Mouse (Mus musculus): ENCODE data around the gene Frmd6. TPM values are rescaled to one million over a fixed set of nuclear protein-coding genes. Genes with fewer than 3 reads are reported as not detected.

Gene Frmd6
- total RNA-seq (2014; fragmentation: Nextera tagmentation) = 2.6 and 4.1 TPM in 2 replicates
- 4.1 and 7.4 TPM in 2 replicates for total RNA-seq (2017)

- ATAC-seq (replicated peaks; ENCODE audit: poor library complexity, severe bottlenecking) = peak; percentile 92
Observed at GRCm38 (mm10) chr12:70824729-70825650, at the start of gene Frmd6. Gene Frmd6, plus strand, starts transcription at chr12:70825514.

- ATAC-seq (replicated peaks; ENCODE audit: poor library complexity, severe bottlenecking) = no peak
Observed at GRCm38 (mm10) chr12:70775609-70776008, 49.7 kb upstream of the Frmd6 start.

DNA sequence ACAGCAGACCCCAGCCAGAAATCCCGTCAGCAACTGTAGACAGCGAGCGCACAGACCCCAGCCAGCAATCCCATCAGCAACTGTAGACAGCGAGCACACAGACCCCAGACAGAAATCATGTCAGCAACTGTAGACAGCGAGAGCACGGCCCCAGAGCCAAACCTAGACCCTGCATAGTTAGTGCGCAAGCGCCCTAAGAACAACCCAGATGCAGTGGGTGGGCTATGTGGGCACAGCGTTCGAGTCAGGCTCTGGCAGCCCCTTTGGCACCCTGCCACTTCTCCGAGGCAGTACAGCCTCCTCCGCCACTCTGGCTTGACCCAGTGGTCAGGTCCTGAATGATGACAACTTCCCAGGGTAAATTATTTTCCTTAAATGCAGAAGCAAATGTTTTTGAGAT is 48.6 kb upstream of the Frmd6 start:
- ATAC-seq (replicated peaks; ENCODE audit: poor library complexity, severe bottlenecking) = no peak

GRCm38 (mm10) chr12:70777466-70777865 is 47.8 kb upstream of the Frmd6 start:
- no peak for ATAC-seq (replicated peaks; ENCODE audit: poor library complexity, severe bottlenecking)

DNA sequence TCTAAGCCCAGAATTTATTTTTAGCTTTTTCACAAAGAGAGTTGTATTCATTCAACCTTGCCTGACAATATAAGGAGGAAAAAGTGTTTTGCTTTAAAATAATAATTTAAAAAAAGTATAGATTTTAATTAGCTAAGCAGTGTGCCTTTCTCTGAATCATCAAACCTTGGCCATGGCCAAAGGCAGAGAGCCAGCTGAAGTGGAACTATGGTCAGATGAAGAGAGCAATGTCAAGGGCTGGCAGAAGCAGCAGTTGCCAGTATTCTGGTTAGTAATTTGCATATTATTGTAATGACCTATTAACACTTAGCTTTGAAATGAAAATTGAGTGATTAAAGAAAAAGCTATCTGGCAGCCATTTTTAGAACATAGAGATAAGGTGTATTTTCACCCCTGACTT is 47.4 kb upstream of the Frmd6 start:
- ATAC-seq (replicated peaks; ENCODE audit: poor library complexity, severe bottlenecking) = no peak

GRCm38 (mm10) chr12:70778271-70778670 is 47.0 kb upstream of the Frmd6 start:
- no peak for ATAC-seq (replicated peaks; ENCODE audit: poor library complexity, severe bottlenecking)

- ATAC-seq (replicated peaks; ENCODE audit: poor library complexity, severe bottlenecking) = no peak
Observed at GRCm38 (mm10) chr12:70778724-70779123, 46.6 kb upstream of the Frmd6 start.

DNA sequence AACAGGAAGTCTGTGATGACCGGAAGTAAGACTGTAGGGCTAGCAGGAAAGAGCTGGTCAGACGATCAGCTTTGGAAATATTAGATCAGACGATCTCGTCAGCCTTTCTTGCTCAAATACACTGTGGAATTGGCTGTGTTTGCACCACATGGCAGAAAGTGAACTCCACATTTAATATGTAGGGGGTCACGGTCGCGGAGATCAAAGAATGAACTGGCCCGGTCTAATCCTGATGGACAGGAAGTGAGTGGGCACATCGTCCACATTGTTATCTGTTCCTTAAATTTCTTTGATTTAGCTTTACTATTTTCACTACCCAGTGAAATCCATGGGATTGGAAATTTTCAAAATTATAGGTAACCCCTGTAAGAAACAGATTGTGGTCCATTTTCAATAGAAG is 42.3 kb upstream of the Frmd6 start:
- ATAC-seq (replicated peaks; ENCODE audit: poor library complexity, severe bottlenecking) = no peak

DNA sequence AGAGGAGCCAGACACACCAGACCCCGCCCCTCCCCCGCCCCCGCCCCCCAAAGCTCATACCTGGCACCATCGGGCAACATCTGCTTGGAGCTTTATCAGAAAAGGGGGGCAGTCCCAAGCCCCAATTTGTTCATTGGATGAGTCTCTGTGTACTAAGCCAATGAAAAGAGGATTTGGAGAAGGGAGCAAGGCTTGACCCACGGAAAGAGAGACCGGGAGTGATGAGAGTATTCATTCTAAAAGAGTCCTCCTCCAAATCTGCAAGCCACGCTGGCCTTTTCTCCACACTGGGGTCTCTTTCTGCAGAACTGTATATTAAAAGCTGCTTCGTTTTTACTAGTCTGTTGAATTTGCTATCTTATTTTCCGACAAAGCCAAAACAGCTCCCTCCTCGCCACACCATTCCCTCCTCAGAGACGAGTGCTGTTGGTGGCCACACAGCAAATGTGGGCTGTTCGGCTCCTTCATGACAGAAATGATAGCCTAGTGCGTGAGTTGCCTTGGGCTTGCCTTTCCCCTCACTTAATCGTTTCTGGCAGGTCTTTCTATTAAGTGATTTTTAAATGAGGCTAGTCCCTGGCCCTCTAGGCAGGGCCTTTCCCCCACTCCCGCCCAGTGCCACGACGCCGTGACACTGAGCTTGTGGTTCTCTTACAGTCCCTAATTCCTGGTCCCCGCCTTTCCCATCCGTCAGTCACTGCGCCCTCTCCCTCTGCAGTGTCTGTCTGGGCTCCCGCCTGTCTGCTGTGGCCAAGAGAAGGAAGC is 41.7 kb upstream of the Frmd6 start:
- no peak for ATAC-seq (replicated peaks; ENCODE audit: poor library complexity, severe bottlenecking)

DNA sequence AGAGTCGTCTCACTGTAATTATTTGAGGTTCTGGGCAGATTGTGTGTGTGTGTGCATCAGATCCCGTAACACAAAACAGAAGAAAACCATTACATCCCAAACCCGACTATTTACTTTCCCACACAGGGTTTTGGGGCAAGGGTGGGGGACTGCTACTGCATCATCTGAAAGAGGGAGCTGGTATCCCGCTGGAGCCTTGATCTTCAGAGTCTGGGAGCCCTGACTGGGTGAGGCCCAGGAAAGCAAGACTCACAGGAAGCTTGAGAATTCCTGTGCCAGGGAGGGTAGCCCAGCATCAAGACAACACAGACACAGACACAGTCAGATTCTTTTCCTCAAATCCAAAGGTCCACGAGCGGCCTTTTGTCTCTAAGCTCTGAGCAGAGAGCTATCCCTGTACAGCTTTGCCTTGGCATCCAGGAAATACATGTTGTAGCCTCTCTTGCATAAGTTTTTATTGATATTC is 41.0 kb upstream of the Frmd6 start:
- no peak for ATAC-seq (replicated peaks; ENCODE audit: poor library complexity, severe bottlenecking)

GRCm38 (mm10) chr12:70789341-70789740 is 36.0 kb upstream of the Frmd6 start:
- no peak for ATAC-seq (replicated peaks; ENCODE audit: poor library complexity, severe bottlenecking)

- no peak for ATAC-seq (replicated peaks; ENCODE audit: poor library complexity, severe bottlenecking)
Observed at GRCm38 (mm10) chr12:70793291-70793690, 32.0 kb upstream of the Frmd6 start.

DNA sequence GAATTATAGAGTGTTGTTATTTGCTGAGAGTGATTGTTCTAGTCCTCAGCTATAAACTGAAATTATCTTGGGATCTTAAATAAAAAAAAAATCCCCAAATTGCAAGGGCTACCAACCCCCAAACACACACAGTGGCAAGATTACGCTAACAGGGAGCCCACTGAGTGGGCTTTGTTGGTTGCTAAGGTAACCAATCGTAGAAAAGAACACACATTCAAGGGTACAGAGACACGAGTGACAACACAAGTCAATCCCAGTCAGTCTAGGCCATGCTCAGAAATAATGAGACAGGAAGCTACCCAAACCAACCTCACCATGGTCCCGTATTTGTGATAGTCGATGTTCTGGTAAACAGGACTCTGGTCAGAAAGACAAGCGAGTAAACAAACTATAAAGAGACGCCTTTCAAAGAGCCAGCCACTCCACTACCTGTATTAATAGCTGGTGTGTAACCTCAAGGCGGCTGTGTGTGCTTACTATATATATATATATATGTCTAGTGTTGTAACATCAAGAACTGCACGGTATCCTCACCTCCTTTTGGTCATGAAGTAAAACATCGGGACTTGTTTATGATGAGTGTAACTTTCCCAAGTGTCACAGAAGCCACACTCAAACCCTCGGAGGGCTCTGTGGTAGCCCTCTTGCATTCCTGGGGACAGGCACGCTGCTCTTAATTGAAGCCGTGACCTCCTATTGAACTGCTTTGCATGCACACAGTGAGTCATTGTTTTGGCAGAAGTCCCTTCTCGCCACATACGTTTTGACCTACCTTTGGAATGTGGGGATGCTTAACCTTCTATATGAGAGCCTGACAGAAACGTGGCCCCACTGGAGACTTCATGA is 30.5 kb upstream of the Frmd6 start:
- ATAC-seq (replicated peaks; ENCODE audit: poor library complexity, severe bottlenecking) = no peak

DNA sequence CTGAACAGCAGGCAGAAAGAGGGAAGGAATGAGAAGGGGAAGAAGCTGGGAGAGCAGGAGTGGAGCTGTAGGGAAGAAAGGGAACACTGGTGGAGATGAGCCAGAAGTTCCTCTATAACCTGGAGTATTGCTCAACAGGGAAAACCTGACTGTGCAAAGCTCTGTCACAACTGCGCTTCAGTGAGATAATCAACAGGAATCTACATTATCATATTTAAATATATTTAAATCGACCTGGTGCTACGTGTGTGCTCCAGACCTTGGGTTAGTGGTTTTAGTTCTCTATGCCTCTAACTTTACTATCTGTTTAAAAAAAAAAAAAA is 30.0 kb upstream of the Frmd6 start:
- ATAC-seq (replicated peaks; ENCODE audit: poor library complexity, severe bottlenecking) = no peak

DNA sequence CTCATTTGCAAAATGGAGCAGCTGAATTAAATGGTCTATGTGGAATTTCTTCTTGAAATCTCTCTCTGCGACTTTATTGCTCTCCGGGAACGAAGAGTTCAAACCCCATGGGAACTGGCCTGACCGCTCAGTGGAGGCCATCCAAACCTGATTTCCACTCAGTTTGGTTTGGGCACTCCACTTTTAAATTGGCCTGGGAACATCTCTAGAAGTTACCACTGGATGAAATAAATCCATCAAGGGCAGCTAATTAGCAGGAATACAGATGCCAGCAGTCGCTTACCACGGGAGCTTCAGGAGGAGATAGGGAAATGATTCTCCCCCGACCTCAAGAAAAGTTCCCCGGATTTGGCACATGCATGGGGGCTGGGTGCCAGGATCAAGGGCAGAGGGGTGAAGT is 26.8 kb upstream of the Frmd6 start:
- ATAC-seq (replicated peaks; ENCODE audit: poor library complexity, severe bottlenecking) = no peak

GRCm38 (mm10) chr12:70799231-70800002 is 25.9 kb upstream of the Frmd6 start:
- ATAC-seq (replicated peaks; ENCODE audit: poor library complexity, severe bottlenecking) = no peak

DNA sequence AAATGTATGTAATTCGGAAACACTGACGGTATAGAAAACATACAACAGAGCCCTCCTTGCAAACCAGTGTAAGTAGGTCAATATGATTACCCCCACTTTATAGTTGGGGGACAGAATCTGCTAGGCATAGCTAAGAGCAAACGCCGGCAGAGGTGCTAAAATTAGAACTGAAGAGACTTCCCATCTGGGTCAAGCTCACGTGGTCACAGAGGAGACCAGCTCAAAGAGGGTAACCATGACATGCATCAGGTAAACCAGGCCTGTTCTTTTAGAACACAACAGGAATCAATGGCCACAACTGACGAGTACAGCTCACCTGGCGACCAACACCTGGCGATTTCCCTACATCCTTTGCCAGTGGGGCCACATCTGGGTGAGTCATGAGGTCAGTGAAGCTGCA is 25.2 kb upstream of the Frmd6 start:
- no peak for ATAC-seq (replicated peaks; ENCODE audit: poor library complexity, severe bottlenecking)

DNA sequence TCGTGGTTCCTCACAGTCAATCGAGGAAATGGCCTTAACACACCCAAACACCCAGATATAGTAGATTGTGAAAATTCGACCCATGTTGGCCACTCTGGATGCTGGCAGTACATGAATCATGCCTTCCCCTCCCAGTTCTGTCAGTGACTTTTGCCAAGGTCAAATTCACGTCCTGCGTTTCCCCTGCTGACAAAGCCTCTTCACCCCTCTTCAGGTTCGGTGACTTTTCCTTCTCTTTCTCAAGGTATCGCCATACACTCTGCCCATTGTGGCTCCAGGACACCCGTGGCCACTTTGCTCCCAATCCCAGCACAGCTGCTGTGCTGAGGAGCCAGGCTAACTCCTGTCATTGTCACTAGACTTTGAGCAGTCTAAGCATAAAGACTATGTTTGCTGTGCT is 24.0 kb upstream of the Frmd6 start:
- no peak for ATAC-seq (replicated peaks; ENCODE audit: poor library complexity, severe bottlenecking)

- ATAC-seq (replicated peaks; ENCODE audit: poor library complexity, severe bottlenecking) = no peak
Observed at GRCm38 (mm10) chr12:70803494-70803893, 21.8 kb upstream of the Frmd6 start.

DNA sequence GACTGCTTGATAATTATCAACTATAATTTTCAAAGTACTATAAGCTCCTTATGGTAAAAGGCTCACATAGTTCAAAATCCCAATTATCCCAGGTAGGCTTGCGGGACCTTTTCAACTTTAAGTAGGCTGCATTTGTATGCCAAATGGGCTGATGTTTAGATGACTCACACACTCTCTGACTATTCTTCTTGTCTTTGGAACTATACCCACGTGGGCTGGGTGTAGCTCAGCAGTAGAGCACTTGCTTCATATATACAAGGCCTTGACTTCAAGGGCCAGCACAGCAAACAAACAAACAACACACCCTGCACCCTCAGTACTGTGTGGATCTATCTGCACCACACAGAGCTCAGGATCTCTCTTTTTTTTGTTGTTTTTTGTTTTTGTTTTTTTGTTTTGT is 20.3 kb upstream of the Frmd6 start:
- no peak for ATAC-seq (replicated peaks; ENCODE audit: poor library complexity, severe bottlenecking)
